Mouse (Mus musculus) inflammation-experienced regulatory T-cells, adult 6 months (primary cell): ENCODE data around the gene Macc1. TPM values are rescaled to one million over a fixed set of nuclear protein-coding genes. Genes with fewer than 3 reads are reported as not detected.
A peak's percentile ranks its signal among the peaks of the same experiment; 100 is the strongest.

ENCODE experiments used
- ATAC-seq: one replicate; pipeline ENCODE4 v1.8.0; 2017
- polyA plus RNA-seq, 3 experiments: library from polyadenylated mRNA; unstranded; fragments of 100-300 nt; shearing (Covaris generic); gene quantifications; one replicate each; pipeline ENCODE4 v1.2.1; 2017

Macc1 gene
- polyA plus RNA-seq, 3 experiments from 2014 or later = not detected

DNA sequence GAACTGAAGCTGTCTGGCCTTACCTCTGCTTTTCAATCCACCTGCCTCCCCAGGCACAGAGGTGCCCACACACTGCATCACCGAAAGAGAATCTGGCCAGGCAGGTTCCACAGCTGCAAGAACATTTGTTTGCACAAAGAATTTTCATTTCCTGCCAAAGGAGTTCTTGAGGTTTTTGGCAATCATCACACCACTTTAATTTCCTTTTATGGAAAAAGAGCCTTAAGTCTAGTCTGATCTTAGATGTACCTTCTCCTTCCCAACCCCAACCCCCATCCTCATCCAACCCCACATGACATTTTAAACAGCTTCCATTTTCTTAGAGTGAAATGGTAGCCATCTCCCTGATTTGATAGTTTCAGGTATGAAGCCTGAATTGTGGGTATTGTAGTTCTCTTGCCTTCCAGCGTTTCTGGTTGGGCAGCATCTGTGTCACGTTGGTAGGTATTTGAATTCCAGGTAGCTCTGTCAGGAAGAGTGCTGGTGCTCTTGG, 76.2 kb downstream of the Macc1 start:
- no peak for ATAC-seq

GRCm38 (mm10) chr12:119398046-119398659, 84.1 kb downstream of the Macc1 start:
- no peak for ATAC-seq

GRCm38 (mm10) chr12:119402273-119402672, 88.2 kb downstream of the Macc1 start:
- no peak for ATAC-seq

- ATAC-seq = no peak
These were observed 88.7 kb downstream of the Macc1 start for GRCm38 (mm10) chr12:119402796-119403195.

DNA sequence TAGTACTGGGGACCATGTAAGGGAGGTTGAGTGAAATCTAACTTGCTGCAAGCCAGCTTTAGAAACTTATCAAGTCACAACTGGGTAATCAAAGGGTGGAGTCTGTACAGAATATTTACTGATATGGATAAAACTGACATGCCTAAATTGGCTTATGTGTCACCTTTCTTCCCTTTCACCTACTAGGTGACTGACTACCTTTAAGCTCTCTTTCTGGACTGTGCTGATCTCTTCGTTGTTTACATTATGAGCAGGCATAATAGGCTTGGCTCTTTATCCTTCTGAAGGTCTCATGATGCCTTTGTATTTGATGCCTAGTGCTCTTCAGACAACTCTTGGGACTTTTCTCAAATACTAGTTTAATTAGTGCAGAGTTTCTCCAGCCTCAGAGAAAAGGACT, 90.7 kb downstream of the Macc1 start:
- no peak for ATAC-seq

DNA sequence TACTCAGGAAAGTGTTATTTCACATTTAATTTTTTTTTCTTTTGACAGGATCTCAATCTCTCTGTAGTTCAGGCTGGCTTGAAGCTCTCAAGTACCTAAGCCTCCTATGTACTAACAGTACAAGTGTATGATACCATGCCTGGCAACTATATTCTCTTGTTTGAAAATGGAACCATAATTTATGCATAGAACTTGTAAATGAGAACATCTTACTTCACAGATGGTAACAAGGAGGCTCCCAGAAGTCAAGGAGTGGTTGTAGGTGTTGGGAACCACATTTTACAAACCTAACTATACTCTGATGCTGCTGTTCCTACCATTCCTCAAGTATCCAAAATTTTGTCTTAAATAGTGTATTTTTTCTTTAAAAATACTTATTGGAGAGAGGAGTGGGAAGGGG, 96.5 kb downstream of the Macc1 start:
- no peak for ATAC-seq

DNA sequence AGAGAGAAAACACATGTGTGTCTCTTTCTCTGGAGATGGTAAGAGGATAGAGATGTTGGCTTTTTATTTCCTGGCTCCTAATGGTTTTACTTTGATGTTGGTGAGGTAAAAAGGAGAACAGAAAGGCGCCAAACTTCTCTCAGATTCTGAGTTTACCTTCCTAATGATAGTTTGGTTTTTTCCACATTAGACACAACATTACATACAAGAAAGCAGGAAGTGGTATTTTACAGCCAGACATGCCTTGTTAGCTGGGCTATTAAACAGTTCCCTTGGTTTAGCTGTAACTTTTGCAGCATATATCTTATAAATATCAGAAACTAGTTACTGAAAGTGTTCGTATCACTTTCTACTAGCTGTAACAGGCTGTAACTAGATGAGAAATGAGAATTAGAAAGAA, 96.9 kb downstream of the Macc1 start:
- ATAC-seq = no peak

- ATAC-seq = no peak
These were observed 97.9 kb downstream of the Macc1 start for GRCm38 (mm10) chr12:119411982-119412381.

GRCm38 (mm10) chr12:119415900-119416299, 101.8 kb downstream of the Macc1 start:
- ATAC-seq = no peak

- no peak for ATAC-seq
These were observed 111.7 kb downstream of the Macc1 start for GRCm38 (mm10) chr12:119425749-119426148.

- no peak for ATAC-seq
These were observed 112.3 kb downstream of the Macc1 start for GRCm38 (mm10) chr12:119426182-119426886.

GRCm38 (mm10) chr12:119426887-119427204, 112.8 kb downstream of the Macc1 start:
- ATAC-seq = no peak

DNA sequence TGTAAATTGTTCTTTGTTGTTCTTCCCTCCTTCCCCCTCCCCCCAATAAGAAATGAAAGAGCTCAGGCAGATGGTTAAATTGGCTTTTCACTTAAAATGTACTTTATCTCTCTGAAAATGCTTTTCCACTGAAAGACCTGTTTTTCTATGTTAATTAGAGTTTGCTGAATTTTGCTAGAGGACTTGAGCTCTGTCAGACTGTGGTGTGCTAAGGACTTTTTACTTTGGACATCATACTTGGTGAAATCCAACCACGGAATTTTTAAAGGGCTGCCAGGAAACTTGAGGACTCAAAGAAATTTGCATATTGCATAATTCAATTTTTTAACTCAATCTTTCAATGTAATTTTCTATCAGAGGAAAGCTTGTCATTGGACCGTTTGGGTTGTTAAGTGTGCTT, 126.7 kb downstream of the Macc1 start:
- no peak for ATAC-seq

DNA sequence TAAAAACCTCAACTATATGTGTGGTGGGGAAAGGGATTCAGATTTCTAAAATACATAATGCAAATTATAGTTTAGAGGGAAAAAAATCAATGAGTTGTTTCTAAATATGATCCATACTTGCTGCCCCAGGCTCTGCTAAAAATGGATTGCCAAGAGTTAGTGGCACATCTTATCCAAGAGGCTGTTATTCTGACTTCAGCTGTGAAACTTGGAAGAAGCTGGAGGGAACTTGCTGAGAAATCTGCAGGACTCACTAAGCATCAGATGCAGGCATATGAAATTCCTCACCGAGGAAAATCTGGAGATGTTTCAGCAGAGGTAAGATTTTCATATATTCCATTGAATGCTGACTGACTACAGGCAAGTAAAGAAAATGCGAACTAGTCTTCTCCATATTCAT, 136.0 kb downstream of the Macc1 start:
- no peak for ATAC-seq

DNA sequence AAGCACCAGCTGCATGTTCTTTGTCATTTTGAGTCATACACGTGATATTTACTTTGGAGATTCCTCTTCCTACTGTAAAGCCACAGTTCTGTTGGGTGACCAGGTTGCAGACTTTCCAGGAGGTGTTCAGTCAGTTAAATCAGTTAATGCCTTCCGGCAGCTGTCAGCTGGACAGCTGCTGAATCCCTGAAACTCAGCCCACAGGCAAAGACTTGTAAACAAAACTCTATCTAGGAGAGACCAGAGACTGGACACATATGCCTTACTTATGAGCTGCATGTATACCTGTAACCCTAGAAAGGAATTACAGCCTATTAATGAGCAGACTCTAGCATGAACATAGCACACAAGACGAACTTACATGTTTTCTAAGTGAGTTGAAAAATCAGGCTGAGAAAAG, 137.2 kb downstream of the Macc1 start:
- ATAC-seq = no peak

- no peak for ATAC-seq
These were observed 140.0 kb downstream of the Macc1 start for GRCm38 (mm10) chr12:119454076-119454475.

GRCm38 (mm10) chr12:119464040-119464939, 150.2 kb downstream of the Macc1 start:
- no peak for ATAC-seq

- ATAC-seq = no peak
These were observed 150.8 kb downstream of the Macc1 start for GRCm38 (mm10) chr12:119464940-119465245.

DNA sequence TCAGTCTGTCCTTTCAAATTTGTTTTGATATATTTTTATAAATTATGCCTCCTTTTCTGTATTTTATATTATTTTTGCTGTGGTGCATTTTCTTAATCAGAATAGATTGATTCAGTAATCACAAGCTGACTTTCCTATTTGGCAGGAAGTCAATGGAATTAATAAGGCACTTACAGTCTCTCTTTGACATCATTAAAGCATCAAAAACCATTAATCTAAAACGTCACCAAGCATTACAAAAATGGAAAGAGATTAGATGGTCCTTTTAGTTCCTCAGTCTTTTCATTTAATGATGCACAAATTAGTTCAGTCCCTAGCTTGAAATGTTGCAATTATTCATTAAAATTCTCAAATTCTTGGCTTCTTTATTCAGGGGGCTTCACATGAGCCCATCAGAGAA, 153.6 kb downstream of the Macc1 start:
- no peak for ATAC-seq

GRCm38 (mm10) chr12:119470260-119470659, 156.2 kb downstream of the Macc1 start:
- peak; percentile 50 for ATAC-seq

- ATAC-seq = no peak
These were observed 169.2 kb downstream of the Macc1 start for GRCm38 (mm10) chr12:119483296-119483695.

DNA sequence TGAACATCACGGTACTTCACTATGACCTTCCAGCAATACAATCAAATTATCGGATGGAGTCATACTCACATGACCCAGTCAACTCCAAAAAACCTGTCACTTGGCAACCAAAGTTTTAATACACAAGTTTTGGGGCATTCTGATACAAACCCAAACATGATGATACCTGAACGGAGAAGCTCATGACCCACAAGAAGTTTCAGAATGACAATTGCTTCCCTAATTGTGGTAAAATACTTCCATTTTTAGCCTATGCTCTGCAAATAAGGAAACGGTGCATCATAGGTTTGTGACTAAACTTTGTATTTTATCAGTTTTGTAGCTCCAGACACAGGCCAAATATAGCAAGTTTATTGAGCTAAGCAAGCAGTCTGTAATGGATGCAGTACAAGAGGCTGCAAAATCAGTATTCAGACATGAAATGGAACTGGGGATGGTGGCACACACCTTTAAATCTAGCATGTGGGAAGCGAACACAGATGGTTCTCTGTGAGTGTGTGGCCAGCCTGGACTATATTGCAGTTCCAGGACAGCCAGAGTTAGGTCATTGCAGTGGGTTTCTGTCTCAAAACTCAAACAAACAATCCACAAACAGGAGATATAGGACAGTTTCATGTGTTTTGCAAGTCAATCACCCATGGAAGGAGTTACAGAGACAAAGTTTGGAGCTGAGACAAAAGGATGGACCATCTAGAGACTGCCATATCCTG, 170.0 kb downstream of the Macc1 start:
- ATAC-seq = no peak

DNA sequence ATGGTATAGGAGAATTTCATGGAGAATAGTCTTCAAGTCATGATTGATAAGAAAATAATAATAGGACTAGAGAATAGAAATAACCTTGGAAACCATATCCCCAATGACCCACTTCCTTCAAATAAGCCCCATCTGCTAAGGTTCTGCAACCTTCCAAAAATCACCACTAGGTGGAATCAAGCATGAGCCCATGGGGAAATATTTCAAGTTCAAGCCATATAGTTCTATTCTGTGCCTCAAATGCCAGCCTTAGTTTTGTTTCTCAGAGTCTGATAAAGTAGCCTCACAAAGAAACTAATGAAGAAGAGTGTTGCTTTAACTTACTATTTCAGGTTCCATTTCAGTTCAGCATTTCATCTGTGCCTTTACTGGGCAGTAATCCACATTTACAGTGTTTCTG, 197.1 kb downstream of the Macc1 start:
- ATAC-seq = no peak
